11 mouse cellular contexts compared by ENCODE assay signal in genomic region chr1:78197351-78198234, GRCm38 (mm10). TPM values are rescaled to one million over a fixed set of nuclear protein-coding genes. Genes with fewer than 3 reads are reported as not detected.
DNase-seq lines count a peak whose midpoint lies in the region; ATAC-seq and TF ChIP-seq lines count a peak whose summit lies in the region.
"Had no signal": no experiment of that assay in that cellular context is flagged by ENCODE, and none has a peak within 500 bp of the region (broad histone marks: within the 10 kb centered on the region; RNA-seq: fewer than 3 reads in every experiment).

No protein-coding gene starts in this region.

- no peak for DNase-seq in forebrain, embryonic 10.5 days (ENCODE audit: extremely low spot score, low spot score)
- DNase-seq in forebrain, postnatal 0 days: no peak
- DNase-seq in lung, postnatal 0 days (ENCODE audit: low spot score): no peak
- DNase-seq in lung, postnatal 14 days: no peak
- DNase-seq in liver, embryonic 13.5 days: no peak
- no peak for DNase-seq in natural killer cell, adult 2 months (ENCODE audit: low spot score in 2 of 2)
- no peak for DNase-seq in layer of hippocampus, postnatal 36 days
- no peak for DNase-seq in MN1 (ENCODE audit: low spot score)
- DNase-seq: adrenal gland, adult 8-10 months had no signal

- H3K27ac ChIP-seq in forebrain, embryonic 10.5 days: peak overlapping the region; percentile 85; the same call in 1 of the 2 replicates
- H3K27ac ChIP-seq in forebrain, postnatal 0 days (ENCODE audit: low read depth, low read length): no peak overlapping the region
- no peak overlapping the region for H3K27ac ChIP-seq in lung, postnatal 0 days (ENCODE audit: low read length)
- no peak overlapping the region for H3K27ac ChIP-seq in liver, embryonic 13.5 days

- whole genome bisulfite sequencing in forebrain, embryonic 10.5 days: under 1% methylated on average over 21 of the region's 21 CpGs
- 3% methylated on average over 21 of the region's 21 CpGs for WGBS in forebrain, postnatal 0 days
- WGBS in lung, postnatal 0 days: 2% methylated on average over 21 of the region's 21 CpGs
- 2% methylated on average over 21 of the region's 21 CpGs for WGBS in liver, embryonic 13.5 days (ENCODE audit: insufficient replicate concordance)

- no peaks in the 10 kb centered on the region for H3K36me3 ChIP-seq in forebrain, embryonic 10.5 days (replicated peaks)
- no peaks in the 10 kb centered on the region for H3K36me3 ChIP-seq in forebrain, postnatal 0 days (ENCODE audit: insufficient read depth)
- H3K36me3 ChIP-seq in lung, postnatal 0 days (ENCODE audit: insufficient read depth, low read length): no peaks in the 10 kb centered on the region
- no peaks in the 10 kb centered on the region for H3K36me3 ChIP-seq in liver, embryonic 13.5 days

- H3K4me3 ChIP-seq in forebrain, embryonic 10.5 days: peak overlapping the region; percentile 54
- H3K4me3 ChIP-seq in forebrain, postnatal 0 days (ENCODE audit: low read depth, low read length): no peak overlapping the region
- peak overlapping the region; percentile 35 for H3K4me3 ChIP-seq in lung, postnatal 0 days (ENCODE audit: low read depth, low read length)
- H3K4me3 ChIP-seq in liver, embryonic 13.5 days (replicated peaks): peak overlapping the region; percentile 21; the same call in 1 of the 2 replicates

- peaks cover 100% of the 10 kb centered on the region for H3K27me3 ChIP-seq in forebrain, embryonic 10.5 days (ENCODE audit: poor library complexity, severe bottlenecking)
- H3K27me3 ChIP-seq in forebrain, postnatal 0 days (ENCODE audit: insufficient read depth, low read length): peaks cover 83% of the 10 kb centered on the region
- peaks cover 83% of the 10 kb centered on the region for H3K27me3 ChIP-seq in lung, postnatal 0 days (replicated peaks; ENCODE audit: insufficient read depth, low read length)
- H3K27me3 ChIP-seq in liver, embryonic 13.5 days: peaks cover 99% of the 10 kb centered on the region

- H3K9me3 ChIP-seq in forebrain, embryonic 10.5 days: no peaks in the 10 kb centered on the region
- no peaks in the 10 kb centered on the region for H3K9me3 ChIP-seq in forebrain, postnatal 0 days (ENCODE audit: low read length)
- H3K9me3 ChIP-seq in lung, postnatal 0 days (ENCODE audit: low read length): no peaks in the 10 kb centered on the region
- H3K9me3 ChIP-seq in liver, embryonic 13.5 days (replicated peaks): no peaks in the 10 kb centered on the region

- ATAC-seq in forebrain, postnatal 0 days: no peak
- ATAC-seq in lung, postnatal 0 days: no peak
- ATAC-seq in liver, embryonic 13.5 days (ENCODE audit: low read depth): no peak

- H3K4me2 ChIP-seq in forebrain, postnatal 0 days (ENCODE audit: low read depth): no peak overlapping the region
- H3K4me2 ChIP-seq in lung, postnatal 0 days (replicated peaks; ENCODE audit: low read depth, low read length): peak overlapping the region; percentile 51
- H3K4me2 ChIP-seq in liver, embryonic 13.5 days: peak overlapping the region; percentile 27

- no peak for TF ChIP-seq CTCF in forebrain, postnatal 0 days (IDR thresholded peaks at IDR 0.05; ENCODE audit: low read depth)
- no peak for TF ChIP-seq CTCF in lung, postnatal 0 days (IDR thresholded peaks at IDR 0.05)

- H3K9ac ChIP-seq in forebrain, postnatal 0 days: no peak overlapping the region
- no peak overlapping the region for H3K9ac ChIP-seq in lung, postnatal 0 days (replicated peaks; ENCODE audit: low read depth)
- no peak overlapping the region for H3K9ac ChIP-seq in liver, embryonic 13.5 days

- TF ChIP-seq EP300 in lung, postnatal 0 days (IDR thresholded peaks at IDR 0.05): no peak

- H3K4me1 ChIP-seq in forebrain, embryonic 10.5 days: peaks cover 71% of the 10 kb centered on the region
- H3K4me1 ChIP-seq in forebrain, postnatal 0 days (ENCODE audit: insufficient read depth): no peaks in the 10 kb centered on the region
- H3K4me1 ChIP-seq in lung, postnatal 0 days (ENCODE audit: insufficient read depth, low read depth, low read length): peaks cover 8% of the 10 kb centered on the region; the same call in 1 of the 2 replicates
- peaks cover 3% of the 10 kb centered on the region; the same call in 1 of the 2 replicates for H3K4me1 ChIP-seq in liver, embryonic 13.5 days (replicated peaks)

RNA-seq across cellular contexts. Expression of gene Pax3, which starts 0.7 kb away (rescaled TPM):
- polyA plus RNA-seq in forebrain, embryonic 10.5 days (2016; fragmentation: Nextera tagmentation; extraction: Ambion mirVana): 12.2 and 13.0 TPM in 2 replicates
- 0.15 and 0.19 TPM in 2 replicates for total RNA-seq in forebrain, postnatal 0 days (2014; rRNA removed)
- 0.04 and 0.40 TPM in 2 replicates for polyA plus RNA-seq in forebrain, postnatal 0 days (2015; fragmentation: Nextera tagmentation; extraction: Ambion mirVana)
- polyA plus RNA-seq in lung, postnatal 0 days (2015; fragmentation: Nextera tagmentation; extraction: Ambion mirVana): not detected in 2 replicates
- polyA plus RNA-seq in liver, embryonic 13.5 days (2015; fragmentation: Nextera tagmentation; extraction: Ambion mirVana): 0.06 TPM in 1 of 2 replicates, not detected in the other
- total RNA-seq in layer of hippocampus, postnatal 36 days (2021): not detected
- total RNA-seq: adrenal gland, adult 8-10 months; left cerebral cortex, adult 8-10 months had no signal
- polyA plus RNA-seq: urinary bladder, adult 2 months had no signal
